Mouse (Mus musculus): ENCODE measurements at regions not wholly inside any gene's neighbourhood (a gene's known extent, or its start where the extent isn't known, plus 50 kb on each side); places are given as distances from the start of the nearest gene placed in this dataset.
"Not testable (repeated sequence)": the region's sequence is repeated elsewhere in the genome, so short reads cannot be mapped to it uniquely, and the experiment has no call there.

GRCm38 (mm10) chr3:134330943-134331342 lies 94.7 kb downstream of the Cxxc4 start:
- TF ChIP-seq CTCF (IDR thresholded peaks at IDR 0.05; ENCODE audit: borderline replicate concordance, extremely low read depth, insufficient read depth, insufficient read length) (no peak), POLR2A (IDR thresholded peaks at IDR 0.05; ENCODE audit: borderline replicate concordance, extremely low read depth, insufficient read depth, insufficient read length, poor library complexity, severe bottlenecking) (no peak)
- peak; percentile 85 for DNase-seq (ENCODE audit: low read depth)

- TF ChIP-seq POLR2A (IDR thresholded peaks at IDR 0.05; ENCODE audit: borderline replicate concordance, extremely low read depth, insufficient read depth, insufficient read length, poor library complexity, severe bottlenecking) (no peak), CTCF (IDR thresholded peaks at IDR 0.05; ENCODE audit: borderline replicate concordance, extremely low read depth, insufficient read depth, insufficient read length) (no peak)
- peak; percentile 89 for DNase-seq (ENCODE audit: low read depth)
Observed at GRCm38 (mm10) chr3:134331499-134332153, 95.3 kb downstream of the Cxxc4 start.

GRCm38 (mm10) chr3:134339093-134339695 lies 102.9 kb downstream of the Cxxc4 start:
- DNase-seq (ENCODE audit: low read depth), result not testable (repeated sequence)

GRCm38 (mm10) chr3:134365948-134366347 lies 129.7 kb downstream of the Cxxc4 start:
- DNase-seq (ENCODE audit: low read depth), result no peak

GRCm38 (mm10) chr3:134366761-134367160 lies 130.5 kb downstream of the Cxxc4 start:
- no peak for DNase-seq (ENCODE audit: low read depth)

More at GRCm38 (mm10) chr3:134365948-134366347, 129.7 kb downstream of the Cxxc4 start:
- TF ChIP-seq POLR2A (IDR thresholded peaks at IDR 0.05; ENCODE audit: borderline replicate concordance, extremely low read depth, insufficient read depth, insufficient read length, poor library complexity, severe bottlenecking) (no peak), CTCF (IDR thresholded peaks at IDR 0.05; ENCODE audit: borderline replicate concordance, extremely low read depth, insufficient read depth, insufficient read length) (no peak)

DNA sequence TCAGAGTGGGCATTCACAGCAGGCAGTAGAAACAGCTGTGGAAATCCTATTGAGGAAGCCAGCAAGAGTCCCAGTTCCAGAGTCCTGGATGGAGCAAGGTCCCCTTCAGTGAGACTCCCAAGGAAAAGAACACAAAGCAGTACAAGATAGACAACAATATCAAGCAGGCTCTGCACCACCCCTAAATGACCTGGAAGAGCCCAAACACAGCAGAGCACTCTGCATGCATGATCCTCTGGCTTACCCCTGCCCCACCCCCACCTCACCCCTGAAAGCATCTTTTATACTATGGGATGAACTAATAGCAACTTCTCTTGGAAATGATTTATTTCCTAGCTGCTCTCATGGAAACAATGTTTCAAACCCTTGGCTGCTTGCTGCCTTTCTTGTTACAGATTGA lies 132.3 kb downstream of the Cxxc4 start:
- no peak for DNase-seq (ENCODE audit: low read depth)
- no peak for TF ChIP-seq POLR2A (IDR thresholded peaks at IDR 0.05; ENCODE audit: borderline replicate concordance, extremely low read depth, insufficient read depth, insufficient read length, poor library complexity, severe bottlenecking)

More at GRCm38 (mm10) chr3:134366761-134367160, 130.5 kb downstream of the Cxxc4 start:
- TF ChIP-seq CTCF (IDR thresholded peaks at IDR 0.05; ENCODE audit: borderline replicate concordance, extremely low read depth, insufficient read depth, insufficient read length) (no peak), POLR2A (IDR thresholded peaks at IDR 0.05; ENCODE audit: borderline replicate concordance, extremely low read depth, insufficient read depth, insufficient read length, poor library complexity, severe bottlenecking) (no peak)

GRCm38 (mm10) chr3:134369126-134369525 lies 132.8 kb downstream of the Cxxc4 start:
- peak; percentile 59 for DNase-seq (ENCODE audit: low read depth)

GRCm38 (mm10) chr3:134379549-134379948 lies 143.3 kb downstream of the Cxxc4 start:
- TF ChIP-seq CTCF (IDR thresholded peaks at IDR 0.05; ENCODE audit: borderline replicate concordance, extremely low read depth, insufficient read depth, insufficient read length) (no peak), POLR2A (IDR thresholded peaks at IDR 0.05; ENCODE audit: borderline replicate concordance, extremely low read depth, insufficient read depth, insufficient read length, poor library complexity, severe bottlenecking) (no peak)
- no peak for DNase-seq (ENCODE audit: low read depth)

More at GRCm38 (mm10) chr3:134369126-134369525, 132.8 kb downstream of the Cxxc4 start:
- TF ChIP-seq CTCF (IDR thresholded peaks at IDR 0.05; ENCODE audit: borderline replicate concordance, extremely low read depth, insufficient read depth, insufficient read length), result no peak
- no peak for TF ChIP-seq POLR2A (IDR thresholded peaks at IDR 0.05; ENCODE audit: borderline replicate concordance, extremely low read depth, insufficient read depth, insufficient read length, poor library complexity, severe bottlenecking)

DNA sequence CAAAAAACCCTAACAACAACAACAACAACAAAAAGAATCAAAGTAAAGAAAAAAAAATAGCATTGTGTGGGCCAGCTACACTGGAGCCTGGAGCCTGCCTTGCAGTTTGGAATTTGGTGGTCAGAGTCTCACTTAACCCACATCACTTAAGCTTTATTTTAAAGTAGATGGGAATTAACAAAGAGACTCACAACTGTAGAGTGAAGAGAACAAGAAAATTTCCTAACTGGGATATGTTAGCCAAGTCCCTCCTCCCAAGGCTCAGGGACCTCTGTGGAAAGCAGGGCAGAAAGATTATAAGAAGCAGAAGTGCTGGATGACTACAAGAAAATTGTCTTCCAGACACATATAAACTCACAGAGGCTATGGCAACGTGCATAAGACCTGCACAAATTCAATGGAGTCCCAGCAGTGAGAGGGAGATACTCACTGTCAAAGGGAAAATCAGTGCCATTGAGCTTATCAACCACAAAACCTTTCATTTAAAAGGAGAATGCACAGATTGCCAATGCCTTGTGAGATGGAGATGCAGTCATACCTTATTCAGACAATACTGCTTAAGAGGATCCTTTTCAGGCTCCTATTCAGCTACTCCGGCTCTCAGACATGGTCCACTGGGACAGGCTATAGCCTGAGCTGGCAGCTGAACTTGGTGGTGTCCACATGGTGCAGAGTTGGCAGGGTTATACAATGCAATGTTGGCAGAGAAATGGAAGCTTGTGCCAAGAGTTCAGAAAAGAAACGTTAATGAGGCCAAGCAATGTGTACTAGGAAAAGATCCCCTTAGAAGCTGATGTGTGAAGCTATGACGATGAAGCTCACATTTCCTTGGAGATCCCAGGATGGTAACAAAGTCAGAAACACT lies 154.4 kb downstream of the Cxxc4 start:
- peak; percentile 86 for DNase-seq (ENCODE audit: low read depth)

DNA sequence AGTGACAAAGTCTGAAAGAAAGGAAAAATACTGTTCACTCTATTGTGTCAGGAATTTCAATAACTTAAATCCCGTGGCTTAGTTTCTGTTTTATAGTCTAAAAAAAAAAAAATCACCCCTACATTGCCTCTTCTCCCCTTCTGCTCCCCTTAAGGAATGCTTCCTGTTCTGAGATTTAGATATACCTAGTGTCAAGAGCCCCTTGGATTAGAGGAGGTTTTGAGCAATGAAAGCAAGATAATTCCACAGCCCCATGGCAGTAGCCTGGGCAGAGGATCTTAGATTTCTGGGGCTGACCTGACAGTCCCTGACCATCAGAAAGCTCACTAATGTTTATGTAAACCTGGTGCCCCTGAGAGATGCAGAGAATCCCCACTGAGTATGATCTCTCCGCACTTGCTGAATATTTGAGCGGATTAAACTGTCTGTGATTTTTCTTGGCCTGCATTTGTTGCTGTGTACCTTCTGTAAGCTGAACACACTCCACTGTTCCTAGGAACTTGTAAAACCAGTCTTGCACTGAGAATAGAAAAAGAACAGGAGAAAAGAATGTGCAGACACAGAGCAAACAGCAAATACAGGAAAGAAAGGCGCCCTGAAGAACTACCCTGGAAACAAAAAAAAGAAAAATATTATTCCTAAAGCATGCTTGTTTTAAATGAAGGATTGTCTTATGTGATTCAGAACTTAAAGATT lies 164.3 kb downstream of the Cxxc4 start:
- DNase-seq (ENCODE audit: low read depth), result peak; percentile 9
- TF ChIP-seq CTCF (IDR thresholded peaks at IDR 0.05; ENCODE audit: borderline replicate concordance, extremely low read depth, insufficient read depth, insufficient read length) (no peak), POLR2A (IDR thresholded peaks at IDR 0.05; ENCODE audit: borderline replicate concordance, extremely low read depth, insufficient read depth, insufficient read length, poor library complexity, severe bottlenecking) (no peak)

More for the DNA sequence above, 154.4 kb downstream of the Cxxc4 start:
- TF ChIP-seq CTCF (IDR thresholded peaks at IDR 0.05; ENCODE audit: borderline replicate concordance, extremely low read depth, insufficient read depth, insufficient read length), result no peak
- TF ChIP-seq POLR2A (IDR thresholded peaks at IDR 0.05; ENCODE audit: borderline replicate concordance, extremely low read depth, insufficient read depth, insufficient read length, poor library complexity, severe bottlenecking), result no peak
